Mouse (Mus musculus) kidney, postnatal 4 days (tissue): ENCODE measurements around the gene Epor.

ENCODE experiments used
- DNase-seq, 2 experiments: peaks; one replicate each; pipeline ENCODE4 v3.0.0; 2021; ENCODE audit warnings: mixed read lengths in 2 of 2

Epor gene

GRCm38 (mm10) chr9:21962416-21963059, 768 bp downstream of the Epor start:
- DNase-seq: peak; percentile 81 to 88

GRCm38 (mm10) chr9:21962010-21962409, 1.3 kb downstream of the Epor start:
- DNase-seq: peak; percentile 36 to 55

GRCm38 (mm10) chr9:21961366-21961980, 1.8 kb downstream of the Epor start:
- DNase-seq: no peak

- DNase-seq: peak; percentile 72 to 81
These were observed 2.6 kb downstream of the Epor start for GRCm38 (mm10) chr9:21960558-21961208.

GRCm38 (mm10) chr9:21960135-21960534, 3.2 kb downstream of the Epor start:
- peak in 1 of 2 experiments; percentile 44 for DNase-seq

GRCm38 (mm10) chr9:21959244-21959643, 4.1 kb downstream of the Epor start:
- no peak for DNase-seq

- no peak for DNase-seq
These were observed 4.9 kb downstream of the Epor start for GRCm38 (mm10) chr9:21958372-21958771.

- DNase-seq: peak; percentile 98 to 99
These were observed 7.6 kb downstream of the Epor start, which contains the start of gene Swsap1 for GRCm38 (mm10) chr9:21955570-21956281. Gene Swsap1 (plus strand): TSS chr9:21955755.

GRCm38 (mm10) chr9:21955225-21955569, 8.1 kb downstream of the Epor start:
- no peak for DNase-seq

- DNase-seq: no peak
These were observed 8.7 kb downstream of the Epor start for GRCm38 (mm10) chr9:21954635-21955034.

- no peak for DNase-seq
These were observed 9.7 kb downstream of the Epor start for GRCm38 (mm10) chr9:21953600-21953999.

- DNase-seq: no peak
These were observed 11.3 kb downstream of the Epor start for GRCm38 (mm10) chr9:21951977-21952376.

GRCm38 (mm10) chr9:21950322-21950721, 13.0 kb downstream of the Epor start:
- DNase-seq: peak; percentile 86 to 89

GRCm38 (mm10) chr9:21948790-21949189, 14.5 kb downstream of the Epor start:
- DNase-seq: no peak

- no peak for DNase-seq
These were observed 15.2 kb downstream of the Epor start for GRCm38 (mm10) chr9:21948146-21948545.

- no peak for DNase-seq
These were observed 15.7 kb downstream of the Epor start for GRCm38 (mm10) chr9:21947540-21948130.

GRCm38 (mm10) chr9:21944267-21944666, 19.0 kb downstream of the Epor start:
- peak; percentile 41 to 59 for DNase-seq

GRCm38 (mm10) chr9:21943638-21944037, 19.7 kb downstream of the Epor start:
- no peak for DNase-seq

GRCm38 (mm10) chr9:21943046-21943445, 20.3 kb downstream of the Epor start:
- no peak for DNase-seq

- no peak for DNase-seq
These were observed 25.0 kb downstream of the Epor start for GRCm38 (mm10) chr9:21938234-21938855.

GRCm38 (mm10) chr9:21937711-21938175, 25.6 kb downstream of the Epor start:
- DNase-seq: no peak
